Mouse (Mus musculus) spleen, adult 12 weeks (tissue): ENCODE results near the gene Hmces.

Experiments used
- DNase-seq: peaks from one replicate; pipeline ENCODE4 v3.0.0; 2022; ENCODE audit warnings: low spot score

The Hmces gene

DNA sequence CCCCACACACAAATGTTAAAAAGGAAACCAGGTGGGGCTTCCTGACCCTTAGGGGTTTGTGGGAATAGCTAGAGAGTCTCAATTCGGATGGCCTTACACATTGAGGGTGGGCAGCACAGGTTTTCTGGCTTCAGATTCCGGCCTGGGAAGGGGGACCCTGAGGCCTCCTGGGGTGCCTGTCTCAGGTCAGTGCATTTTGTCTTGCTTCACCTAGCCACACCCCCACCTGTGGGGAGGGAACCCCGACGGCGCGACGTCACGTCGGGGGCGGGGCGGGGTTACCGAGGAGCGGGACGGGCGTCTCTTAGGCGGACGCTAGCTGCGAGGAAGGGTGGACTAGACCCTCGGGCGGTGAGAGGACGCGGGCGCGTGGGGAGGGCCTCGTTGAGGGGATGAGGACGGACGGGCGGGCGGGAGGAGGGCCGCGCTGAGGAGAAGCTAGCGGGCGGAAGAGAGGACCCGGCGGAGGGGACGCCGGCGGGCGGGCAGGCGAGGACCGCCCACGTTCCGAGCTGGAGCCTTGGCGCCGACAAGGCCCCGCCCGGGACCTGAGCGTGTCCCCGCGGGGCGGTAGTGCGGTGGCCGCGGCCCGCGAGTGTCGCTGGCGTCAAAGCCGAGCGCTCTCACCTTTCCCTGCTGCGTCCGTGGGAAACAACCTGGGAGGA is at the start of gene Hmces:
Gene Hmces, plus strand, starts transcription at position 275 of the 665 bp plus-strand sequence.
- DNase-seq, result peak; percentile 81

DNA sequence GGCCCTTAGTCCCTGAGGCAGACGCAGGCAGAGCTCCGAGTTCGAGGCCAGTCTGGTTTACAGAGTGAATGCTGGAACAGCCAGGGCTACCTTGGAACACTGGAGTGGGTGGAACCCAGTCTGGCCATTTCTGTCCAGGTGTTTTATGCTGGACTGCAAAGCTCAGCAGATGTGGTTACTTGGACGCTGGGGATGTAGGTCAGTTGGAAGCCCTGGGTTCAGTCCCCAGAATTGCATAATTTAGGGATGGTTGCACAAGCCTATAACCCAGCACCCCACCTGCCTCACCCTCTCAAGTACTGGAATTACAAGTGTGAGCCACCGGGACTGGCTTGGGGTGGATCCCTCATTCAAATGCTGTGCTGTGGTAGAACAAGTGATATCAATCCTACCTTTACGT is 47.5 kb upstream of the Hmces start:
- no peak for DNase-seq

DNA sequence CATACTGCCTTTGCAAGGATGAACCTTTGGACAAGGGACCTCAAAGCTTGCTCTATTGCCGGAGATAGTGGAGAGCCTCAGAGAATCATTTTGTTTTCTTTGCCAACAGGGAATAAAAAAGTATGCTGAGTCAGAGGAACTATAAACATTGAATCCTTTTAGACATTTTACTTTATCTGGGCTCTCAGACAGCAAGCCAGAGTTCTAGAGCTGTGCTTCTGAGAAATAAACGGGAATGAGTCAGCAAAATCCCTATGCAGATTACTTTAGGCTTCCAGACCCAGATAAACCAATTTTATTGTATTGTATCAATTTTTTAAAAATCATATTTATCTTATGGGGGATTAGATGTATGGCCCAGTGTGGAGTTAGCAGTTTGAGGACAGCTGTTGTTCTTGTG is 46.5 kb upstream of the Hmces start:
- DNase-seq, result no peak

- no peak for DNase-seq
Measured at GRCm38 (mm10) chr6:87868871-87869506, 44.7 kb upstream of the Hmces start.

DNA sequence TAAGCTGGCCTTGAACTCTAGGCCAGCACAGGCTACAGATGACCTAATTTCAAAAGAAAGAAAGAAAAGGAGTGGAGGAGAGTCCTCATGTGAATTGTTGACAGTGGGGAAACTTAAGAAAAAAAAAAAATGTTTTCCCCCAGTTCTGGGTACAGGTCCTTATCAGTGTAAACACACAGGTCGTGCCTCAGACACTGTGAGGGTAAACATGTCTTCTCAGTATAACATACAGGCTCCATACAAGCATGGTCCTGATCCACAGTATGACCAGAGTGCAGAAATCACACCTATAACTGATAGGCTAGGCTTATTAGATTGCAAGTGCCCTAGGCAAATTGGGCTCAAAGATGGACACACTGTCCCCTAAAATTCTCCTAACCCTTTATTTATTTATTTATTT is 43.3 kb upstream of the Hmces start:
- no peak for DNase-seq

DNA sequence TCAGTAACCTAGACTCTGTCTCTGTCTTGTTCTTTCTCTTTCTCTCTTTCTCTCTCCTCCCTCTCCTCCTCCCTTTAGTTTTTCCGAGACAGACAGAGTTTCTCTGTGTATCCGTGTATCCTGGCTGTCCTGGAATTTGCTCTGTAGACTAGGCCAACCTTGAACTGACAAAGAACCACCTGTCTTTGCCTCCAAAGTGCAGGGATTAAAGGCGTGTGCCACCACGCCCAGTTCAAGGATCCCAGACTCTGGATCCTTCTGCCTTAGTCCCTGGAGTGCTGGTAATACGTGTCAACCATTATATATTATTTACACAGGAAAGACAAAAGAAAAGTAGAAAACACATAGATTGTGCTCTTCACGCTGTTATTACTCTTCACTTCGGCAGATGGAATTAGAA is 42.5 kb upstream of the Hmces start:
- DNase-seq, result no peak

GRCm38 (mm10) chr6:87873104-87873503 is 40.6 kb upstream of the Hmces start:
- DNase-seq, result no peak

DNA sequence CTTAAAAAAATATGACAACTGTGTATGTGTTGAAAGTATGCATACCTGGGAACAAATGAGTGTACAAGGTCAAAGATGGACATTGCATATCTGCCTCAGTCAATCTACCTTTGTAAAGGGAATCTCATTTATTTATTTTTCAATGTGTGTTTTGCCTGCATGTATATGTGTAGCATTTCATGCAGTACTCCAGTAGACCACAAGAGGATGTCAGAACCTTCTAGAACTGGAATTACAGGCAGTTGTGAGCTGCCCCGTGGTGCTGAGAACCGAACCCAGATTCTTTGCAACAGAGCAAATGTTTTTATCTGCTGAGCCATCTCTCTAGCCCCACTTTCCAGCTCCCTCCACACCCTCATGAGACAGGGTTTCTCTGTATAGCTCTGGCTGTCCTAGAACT is 39.8 kb upstream of the Hmces start:
- no peak for DNase-seq

DNA sequence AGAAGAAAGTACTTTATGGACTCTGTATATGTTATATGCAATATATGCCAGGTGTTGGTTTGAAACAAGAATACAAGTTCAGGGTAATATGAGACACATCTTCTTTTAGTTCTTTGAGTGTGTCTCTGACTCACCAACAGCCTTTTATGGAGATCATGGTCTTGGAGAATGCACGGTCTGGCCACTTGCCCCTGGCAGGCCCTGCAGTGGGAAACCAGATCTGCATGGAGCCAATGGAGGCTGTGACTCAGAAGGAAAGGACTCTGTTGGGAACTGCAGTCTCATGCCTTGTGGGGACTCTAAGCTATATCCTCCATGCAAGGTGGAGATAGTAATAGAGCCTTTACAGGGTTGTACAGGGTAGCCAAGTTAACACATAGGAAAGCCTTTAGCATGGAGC is 38.7 kb upstream of the Hmces start:
- DNase-seq, result no peak

DNA sequence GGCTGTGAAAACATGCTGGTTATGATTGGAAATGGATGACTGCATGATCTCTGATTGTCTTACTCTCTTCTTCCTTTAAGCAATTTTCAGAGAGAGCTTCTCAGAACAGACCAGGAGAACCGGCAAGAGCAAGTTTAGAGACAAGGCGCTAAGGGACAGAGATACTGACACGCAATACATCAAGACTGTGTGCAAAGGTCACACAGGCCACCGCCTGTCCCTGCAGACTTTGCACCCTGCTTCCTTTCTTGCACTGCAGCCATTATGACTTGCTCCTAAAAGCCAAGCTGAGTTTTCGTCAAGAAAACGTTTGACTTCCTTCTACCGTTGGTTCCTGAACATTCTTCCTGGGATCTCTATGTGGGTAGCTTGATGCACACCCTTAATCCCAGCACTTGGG is 38.2 kb upstream of the Hmces start:
- no peak for DNase-seq

DNA sequence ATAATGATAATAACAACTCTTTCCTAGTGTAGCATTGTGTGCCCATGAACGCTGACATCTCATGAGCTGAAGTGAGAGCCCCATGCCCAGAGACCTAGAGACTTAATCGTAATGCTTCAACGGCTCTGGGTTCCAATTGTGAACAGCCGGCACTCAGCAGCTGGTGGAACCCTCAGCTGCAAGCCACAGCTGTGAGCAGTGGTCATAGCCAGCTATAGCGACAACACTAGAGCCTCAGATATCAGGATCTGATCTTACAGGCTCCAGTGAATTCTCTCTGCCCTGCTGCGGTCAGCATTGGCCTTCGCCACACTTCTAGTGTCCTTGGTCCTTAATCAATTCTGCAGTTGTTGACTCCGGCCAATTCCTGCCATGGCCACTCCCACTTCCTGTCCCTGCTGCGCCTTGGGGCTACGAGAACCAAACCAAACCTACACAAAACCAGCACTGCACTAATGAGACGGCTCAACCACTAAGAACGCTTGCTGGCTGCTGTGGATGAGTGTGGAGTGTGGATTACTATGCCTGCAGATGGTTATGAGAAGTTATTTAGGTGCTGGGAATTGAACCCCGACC is 37.6 kb upstream of the Hmces start:
- no peak for DNase-seq

DNA sequence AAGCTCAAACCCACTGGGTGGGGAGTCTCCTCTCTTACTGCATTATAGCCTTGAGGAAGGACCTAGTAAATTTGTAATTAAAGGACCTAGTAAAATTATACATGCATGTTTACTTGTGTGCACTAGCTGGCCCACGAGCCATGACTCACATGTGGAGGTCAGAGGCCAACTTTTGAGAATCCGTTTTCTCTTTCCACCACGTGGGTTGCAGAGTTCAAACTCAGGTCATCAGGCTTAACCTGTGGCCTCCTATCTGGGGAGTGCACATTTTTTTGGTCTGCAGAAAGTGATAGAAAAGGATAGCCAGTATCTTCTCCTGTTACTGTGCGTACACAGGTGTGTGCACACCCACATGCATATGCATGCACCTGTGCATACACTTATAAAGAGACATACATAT is 34.7 kb upstream of the Hmces start:
- no peak for DNase-seq

- no peak for DNase-seq
Measured at GRCm38 (mm10) chr6:87879628-87880027, 34.1 kb upstream of the Hmces start.

DNA sequence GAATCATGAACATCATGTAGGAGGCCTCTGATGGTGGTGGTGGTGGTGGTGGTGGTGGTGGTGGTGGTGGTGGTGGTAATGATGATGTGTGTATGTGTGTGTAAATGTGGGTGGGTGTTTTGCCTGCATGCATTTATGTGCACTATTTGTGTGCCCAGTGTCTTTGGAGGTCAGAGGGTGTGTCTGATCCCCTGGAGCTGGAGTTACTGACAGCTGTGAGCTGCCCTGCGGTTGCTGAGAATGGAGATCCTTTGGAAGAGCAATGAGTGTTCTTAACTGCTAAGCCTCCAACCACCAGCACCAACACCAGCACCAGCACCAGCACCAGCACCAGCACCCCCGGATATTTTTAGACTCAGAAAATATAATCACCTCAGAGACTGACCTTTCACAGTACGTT is 31.5 kb upstream of the Hmces start:
- DNase-seq, result no peak

DNA sequence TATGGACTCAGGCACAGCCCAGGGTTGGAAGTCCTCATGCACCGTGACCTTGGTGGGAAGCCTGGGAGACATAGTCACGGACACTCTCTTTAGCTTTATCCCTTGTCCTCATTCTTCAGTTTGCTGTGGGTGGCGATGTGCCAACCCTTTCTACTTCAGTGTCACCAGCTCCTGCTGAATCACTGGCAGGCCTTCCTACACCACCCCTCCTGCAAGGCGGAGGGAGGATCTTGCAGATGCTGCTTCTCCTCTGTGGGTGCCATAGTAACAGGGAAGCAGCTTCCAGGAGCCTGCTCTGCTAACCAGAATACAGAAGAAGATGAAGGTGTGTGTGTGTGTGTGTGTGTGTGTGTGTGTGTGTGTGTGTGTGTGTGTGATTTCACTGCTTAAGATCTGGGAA is 30.9 kb upstream of the Hmces start:
- DNase-seq, result no peak

- DNase-seq, result no peak
Measured at GRCm38 (mm10) chr6:87886721-87887120, 27.0 kb upstream of the Hmces start.

DNA sequence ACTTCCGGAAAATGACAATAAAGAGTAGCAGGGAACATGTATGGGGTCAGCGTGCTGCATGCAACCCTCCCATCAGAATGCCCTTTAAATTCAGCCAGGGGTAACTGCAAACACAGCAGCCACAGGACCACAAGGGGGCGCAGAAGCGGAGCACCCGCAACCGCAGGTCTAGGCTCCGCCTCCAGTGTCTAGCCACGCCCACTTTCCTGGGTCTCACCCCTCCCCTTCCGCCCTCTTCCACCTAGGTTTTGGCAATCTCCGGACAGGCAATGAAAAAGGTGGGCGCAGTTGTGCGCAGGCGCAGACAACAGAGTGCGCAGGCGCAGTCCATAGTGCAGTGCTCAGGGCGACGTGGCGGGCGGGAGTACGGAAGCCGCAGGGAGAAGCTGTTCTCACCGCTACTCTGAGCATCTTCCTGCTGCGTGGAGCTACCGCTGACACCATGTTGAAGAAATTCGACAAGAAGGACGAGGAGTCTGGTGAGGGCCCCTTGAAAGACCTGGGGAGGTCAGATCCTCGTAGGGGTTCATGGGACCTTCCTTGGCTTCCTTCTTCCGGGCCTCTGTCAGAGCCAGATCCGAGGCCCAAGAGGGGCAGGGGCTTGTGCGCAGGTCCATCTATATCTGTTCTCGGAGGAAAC is 26.0 kb upstream of the Hmces start, which contains the start of gene Copg1:
Gene Copg1, plus strand, starts transcription at position 221 of the 640 bp plus-strand sequence.
- DNase-seq, result peak; percentile 100

DNA sequence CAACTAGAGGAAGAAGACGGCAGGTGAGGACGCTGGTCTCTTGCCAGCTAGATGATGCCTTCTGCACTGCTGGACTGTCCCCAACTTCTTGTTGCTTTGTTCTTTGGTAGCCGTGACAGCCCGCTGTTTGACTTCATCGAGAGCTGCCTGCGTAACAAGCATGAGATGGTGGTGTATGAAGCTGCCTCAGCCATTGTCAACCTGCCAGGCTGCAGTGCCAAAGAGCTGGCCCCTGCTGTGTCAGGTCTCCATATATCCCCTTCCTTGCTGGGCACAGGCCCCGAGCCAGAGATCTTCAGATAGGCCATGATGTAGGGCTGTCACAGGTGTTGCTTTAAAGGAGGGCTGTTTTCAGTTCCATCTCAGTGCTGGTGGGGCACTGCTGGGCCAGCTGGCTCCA is 19.8 kb upstream of the Hmces start:
- no peak for DNase-seq

DNA sequence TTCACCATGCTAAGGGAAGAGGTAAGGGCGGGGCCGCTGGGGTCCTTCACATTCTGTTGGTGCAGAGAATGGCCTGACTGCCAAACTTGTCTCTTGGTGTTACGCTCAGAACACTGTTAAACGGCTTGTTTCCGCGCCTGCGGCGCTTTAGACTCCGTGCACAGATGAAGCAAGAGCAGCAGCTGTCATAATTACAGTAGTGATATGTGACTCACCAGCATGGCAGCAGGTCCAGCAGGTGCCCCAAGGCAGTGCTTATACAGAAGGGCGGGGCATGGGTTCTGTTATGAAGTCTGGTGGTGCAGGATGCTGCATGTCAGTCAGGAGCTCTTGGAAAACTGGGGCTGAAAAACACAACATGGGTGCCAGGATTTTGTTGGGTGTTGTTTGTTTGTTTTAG is 15.7 kb upstream of the Hmces start:
- DNase-seq, result no peak

- no peak for DNase-seq
Measured at GRCm38 (mm10) chr6:87906632-87907031, 7.1 kb upstream of the Hmces start.

DNA sequence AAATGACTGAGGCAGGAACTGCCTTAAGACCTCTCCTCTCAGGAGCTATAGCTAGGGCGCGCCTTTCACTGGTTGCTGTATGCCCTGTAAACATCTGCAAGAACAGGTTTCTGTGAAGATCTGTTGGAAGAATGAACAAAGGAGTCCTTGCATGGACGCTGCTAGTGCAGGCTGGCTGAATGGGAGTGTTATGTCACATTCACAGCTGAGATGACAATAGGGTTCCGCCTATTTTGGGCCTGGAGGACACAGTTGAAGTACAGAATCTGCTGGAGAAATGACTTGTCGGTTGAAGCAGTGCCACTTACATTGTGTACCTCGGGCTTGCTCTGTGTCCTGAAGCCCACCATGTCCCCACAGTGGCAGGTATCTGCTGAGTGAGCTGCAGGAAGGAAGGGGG is 4.6 kb upstream of the Hmces start:
- DNase-seq, result no peak

GRCm38 (mm10) chr6:87911559-87911958 is 2.2 kb upstream of the Hmces start:
- DNase-seq, result no peak
